Mouse (Mus musculus): ENCODE data around the gene Bcl2l15.
A peak's percentile ranks its signal among the peaks of the same experiment; 100 is the strongest.

Bcl2l15 gene

DNA sequence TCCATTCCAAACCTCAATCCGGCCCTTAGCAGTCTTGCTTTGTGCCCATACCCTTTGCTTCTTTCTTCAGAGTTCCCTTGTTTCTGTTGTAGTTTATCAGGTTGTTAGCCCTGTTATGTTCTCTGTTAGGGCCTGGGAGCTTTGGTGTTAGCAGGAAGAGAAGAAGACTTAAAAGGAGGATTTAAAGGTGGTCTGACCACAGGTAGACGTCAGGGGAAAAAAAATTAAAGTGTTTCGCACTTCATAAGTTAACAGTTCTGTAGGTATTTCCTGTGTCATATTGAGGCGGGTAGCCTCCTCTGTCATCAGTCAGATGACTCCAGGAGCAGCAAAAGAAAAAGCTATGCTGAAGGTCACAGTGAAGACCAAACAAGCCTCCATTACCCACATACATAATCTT is 35.6 kb downstream of the Bcl2l15 start:
- DNase-seq (ENCODE audit: low read depth) = no peak

GRCm38 (mm10) chr3:103872663-103873098 is 40.3 kb downstream of the Bcl2l15 start:
- DNase-seq (ENCODE audit: low read depth) = no peak

- DNase-seq (ENCODE audit: low read depth) = no peak
Observed at GRCm38 (mm10) chr3:103874329-103874728, 41.9 kb downstream of the Bcl2l15 start.

GRCm38 (mm10) chr3:103885946-103886345 is 53.5 kb downstream of the Bcl2l15 start:
- no peak for DNase-seq (ENCODE audit: low read depth)

- DNase-seq (ENCODE audit: low read depth) = peak; percentile 57
Observed at GRCm38 (mm10) chr3:103887581-103887980, 55.2 kb downstream of the Bcl2l15 start.

GRCm38 (mm10) chr3:103893374-103893773 is 61.0 kb downstream of the Bcl2l15 start:
- DNase-seq (ENCODE audit: low read depth) = no peak
